Mouse (Mus musculus) heart, adult 2 months (tissue): ENCODE results near the gene Gm44965.

Experiments used
- CTCF ChIP-seq: fragments of 200-600 bp; IDR thresholded peaks from 2 replicates; pipeline ENCODE4 v1.8.1; 2022; ENCODE audit warnings: antibody characterized with exemption, mild to moderate bottlenecking, moderate library complexity
- POLR2A ChIP-seq: fragments of 200-500 bp; IDR thresholded peaks from 2 replicates; pipeline ENCODE4 v1.6.1; 2011; ENCODE audit warnings: mild to moderate bottlenecking, low read depth, low read length, control low read depth; ENCODE audit not compliant: insufficient read depth

- TF ChIP-seq CTCF: peak; percentile 76
- no peak for TF ChIP-seq POLR2A
These were observed 49.1 kb downstream of the Gm44965 start for GRCm38 (mm10) chr6:48642764-48643292.
